Mouse (Mus musculus) cerebellum, adult 9-10 months (tissue): ENCODE results near the gene Pet100.
"Not testable (repeated sequence)": the region's sequence is repeated elsewhere in the genome, so short reads cannot be mapped to it uniquely, and the experiment has no call there.

Experiments
- DNase-seq: peaks from one replicate; pipeline ENCODE4 v3.0.0; 2022

Pet100 gene

DNA sequence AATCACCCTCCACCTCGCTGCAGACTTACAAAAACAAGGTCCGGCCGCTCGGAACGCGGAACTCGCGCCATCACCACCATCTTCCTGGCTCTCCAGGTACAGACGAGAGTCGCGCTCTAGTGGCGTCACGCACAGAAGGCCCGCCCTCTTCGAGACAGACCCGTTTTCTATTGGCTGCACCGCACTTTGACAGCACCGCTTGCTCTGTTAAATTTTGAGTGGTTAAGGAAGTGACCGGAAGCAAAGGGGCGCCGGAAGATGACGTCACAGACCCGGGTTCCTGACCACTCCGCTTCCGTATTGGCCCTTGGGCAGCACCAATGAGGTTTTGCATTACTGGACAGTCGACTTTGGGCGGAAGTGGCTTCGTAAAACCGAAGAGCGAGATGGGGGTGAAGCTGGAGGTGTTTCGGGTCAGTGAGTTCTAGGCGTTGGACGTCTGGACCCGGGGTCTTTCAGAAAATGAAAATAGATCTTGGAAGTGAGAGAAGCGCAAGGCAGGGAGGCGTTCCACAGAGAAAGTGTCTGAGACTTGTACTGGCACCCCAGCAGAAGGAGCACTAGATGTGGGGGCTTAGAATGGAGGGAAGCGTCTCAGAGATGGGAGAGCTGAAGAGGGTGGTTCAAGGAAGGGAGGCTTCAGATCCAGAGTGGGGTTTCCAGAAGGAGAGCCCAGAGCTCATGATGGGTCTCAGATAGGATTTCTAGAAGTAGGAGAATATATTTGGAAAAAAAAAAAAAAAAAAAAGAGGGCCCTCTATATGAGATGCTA is at the start of gene Pet100, which contains the start of gene Xab2:
TSS of gene Pet100 (plus strand) at position 350 of the 772 bp plus-strand sequence.
TSS of gene Xab2 (minus strand) at position 118 of the 772 bp plus-strand sequence.
- DNase-seq, result peak; percentile 100

DNA sequence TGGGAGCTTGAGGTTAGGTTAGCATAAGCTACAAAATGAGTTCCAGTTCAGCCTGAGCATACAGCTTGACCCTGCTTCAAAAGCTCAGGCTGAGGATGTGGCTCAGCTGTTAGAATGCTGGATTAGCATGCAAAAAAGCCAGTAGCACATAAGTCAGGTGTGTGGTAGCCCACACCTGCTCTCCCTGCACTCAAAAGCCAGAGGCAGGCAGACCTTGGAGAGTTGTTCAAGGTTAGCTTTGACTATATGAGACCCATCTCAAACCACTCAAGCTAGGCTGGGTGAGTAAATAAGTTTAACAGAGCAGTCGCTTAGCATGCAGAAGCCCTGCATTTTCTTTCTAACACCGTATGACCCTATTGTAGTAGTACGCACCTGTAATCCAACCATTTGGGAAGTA is 46.8 kb upstream of the Pet100 start:
- no peak for DNase-seq

DNA sequence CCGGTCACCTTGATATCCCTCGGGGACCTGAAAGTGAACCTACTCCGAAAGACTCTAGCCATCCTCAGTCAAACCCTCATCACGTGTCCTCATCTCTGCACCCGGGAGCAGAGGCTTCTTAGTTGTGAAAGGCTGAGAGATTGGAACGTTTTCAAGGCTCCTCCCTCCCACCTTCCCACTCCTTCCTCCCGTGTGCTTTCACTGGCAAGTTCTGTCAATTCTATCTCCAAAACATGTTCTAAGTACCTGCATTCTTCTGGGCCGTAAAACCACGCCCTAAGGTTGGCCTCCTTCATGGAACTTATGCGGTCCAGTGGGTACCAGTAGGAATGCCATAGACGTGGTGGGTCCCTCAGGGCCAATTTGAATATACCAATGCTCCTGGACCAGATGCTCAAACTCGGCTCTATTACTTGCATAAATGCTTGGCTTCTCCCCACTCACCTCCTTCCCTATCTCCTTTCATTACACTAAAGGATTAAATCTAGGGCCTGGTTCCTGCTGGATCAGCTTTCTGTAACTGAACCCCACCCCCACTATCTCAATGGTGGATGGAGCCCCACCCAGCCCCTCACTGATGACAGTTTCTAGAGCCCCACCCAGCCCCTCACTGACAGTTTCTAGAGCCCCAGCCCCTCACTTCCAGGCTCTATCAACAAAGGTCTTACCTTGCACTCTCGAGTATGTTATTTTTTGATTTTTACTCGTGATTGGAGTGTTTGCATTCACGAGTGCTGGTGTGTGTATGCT is 45.0 kb upstream of the Pet100 start:
- no peak for DNase-seq

DNA sequence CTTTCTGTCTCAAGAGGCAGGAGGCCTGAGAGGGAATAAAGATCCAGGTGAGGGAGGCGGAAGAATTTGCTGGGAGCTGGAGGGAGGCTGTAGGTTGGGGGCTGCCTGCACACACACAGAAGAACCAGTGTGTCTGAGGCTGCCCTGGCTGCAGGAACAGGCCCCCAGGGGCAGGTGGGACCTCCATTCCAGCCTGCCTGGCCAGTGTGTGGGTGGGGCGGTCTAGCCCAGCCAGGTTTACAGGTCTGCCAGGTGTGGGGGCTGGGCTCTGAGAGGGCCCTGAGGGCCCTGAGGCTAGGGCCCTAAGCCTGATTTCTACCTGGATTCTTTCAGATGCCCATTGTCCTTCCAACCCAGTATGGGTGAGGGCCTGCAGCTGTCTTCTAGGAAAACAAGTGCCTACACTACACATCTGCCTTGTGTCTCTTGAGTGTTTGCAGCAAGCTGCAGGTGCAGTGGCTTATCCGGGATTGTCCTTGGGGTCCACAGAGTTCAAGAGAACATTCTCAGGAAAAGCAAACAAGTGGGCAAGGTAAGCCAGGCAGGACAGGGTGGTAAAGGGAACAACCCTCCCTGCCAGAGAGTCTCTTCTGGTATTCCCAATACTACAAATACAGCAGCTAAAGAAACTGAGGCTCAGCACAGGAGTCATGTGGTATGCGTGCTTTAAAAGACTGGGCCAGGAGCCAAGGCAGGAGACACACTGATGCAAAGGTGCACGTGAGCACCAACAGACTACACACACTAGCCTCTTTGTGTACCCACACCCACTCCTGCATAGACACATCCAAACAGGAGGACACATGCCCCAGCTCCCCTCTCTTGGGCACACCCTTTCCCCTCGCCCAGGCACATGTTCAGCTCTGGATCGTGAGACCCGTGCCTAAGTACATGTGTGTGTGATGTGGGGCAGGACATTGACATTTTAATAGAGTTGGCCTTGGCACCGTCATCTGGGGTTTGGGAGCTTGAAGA is 41.7 kb upstream of the Pet100 start:
- DNase-seq, result no peak

DNA sequence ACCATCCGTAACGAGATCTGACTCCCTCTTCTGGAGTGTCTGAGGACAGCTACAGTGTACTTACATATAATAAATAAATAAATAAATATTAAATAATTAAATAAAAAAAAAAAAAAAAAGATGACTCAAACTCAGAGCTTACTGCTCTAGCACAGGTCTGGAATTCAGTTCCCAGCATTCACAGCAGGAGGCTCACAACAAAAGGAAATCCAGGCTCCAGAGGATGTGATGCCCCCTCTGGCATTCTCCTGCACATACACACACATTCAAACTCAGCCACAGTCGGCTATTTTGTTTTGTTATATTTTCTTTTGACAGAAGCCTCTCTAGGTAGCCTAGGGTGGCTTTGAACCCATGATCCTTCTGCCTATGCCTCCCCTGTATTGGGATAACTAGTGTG is 39.4 kb upstream of the Pet100 start:
- not testable (repeated sequence) for DNase-seq

DNA sequence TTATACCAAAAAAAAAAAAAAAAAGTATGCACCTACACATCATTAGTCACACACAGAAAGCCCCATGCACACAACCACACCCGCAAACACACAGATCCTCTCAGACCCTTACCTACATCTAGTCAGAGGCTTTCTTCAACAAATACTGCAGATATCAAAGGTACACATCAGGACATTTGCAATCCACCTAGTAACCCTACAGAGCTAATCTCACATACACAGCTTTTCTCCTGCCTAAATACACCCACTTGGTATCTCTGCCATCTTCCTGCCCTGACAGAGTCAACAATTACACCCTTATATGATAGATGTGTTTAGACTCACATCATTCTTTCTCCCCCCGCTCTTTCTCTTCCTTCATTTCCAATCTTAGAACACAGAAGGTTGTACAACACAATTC is 34.9 kb upstream of the Pet100 start:
- DNase-seq, result no peak

DNA sequence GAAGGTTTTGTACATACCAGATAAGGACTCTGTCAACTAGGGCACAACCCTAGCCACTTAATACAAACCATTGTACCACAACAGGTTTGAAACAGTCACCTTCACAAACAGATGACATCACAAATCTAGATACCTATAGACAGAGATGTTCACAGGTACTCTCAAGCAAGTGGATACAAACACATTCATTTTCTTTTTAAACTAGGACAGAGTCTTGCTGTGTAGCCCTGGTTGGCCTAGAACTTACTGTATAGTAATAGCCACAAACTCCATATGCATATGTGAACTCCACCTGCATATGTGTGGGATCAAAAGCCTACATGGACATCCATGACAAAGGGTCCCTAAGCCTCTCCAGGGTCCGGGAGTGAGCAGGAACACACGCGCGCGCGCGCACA is 34.4 kb upstream of the Pet100 start, which contains the start of gene Camsap3:
TSS of gene Camsap3 (plus strand) at position 301 of the 398 bp plus-strand sequence.
- DNase-seq, result no peak

DNA sequence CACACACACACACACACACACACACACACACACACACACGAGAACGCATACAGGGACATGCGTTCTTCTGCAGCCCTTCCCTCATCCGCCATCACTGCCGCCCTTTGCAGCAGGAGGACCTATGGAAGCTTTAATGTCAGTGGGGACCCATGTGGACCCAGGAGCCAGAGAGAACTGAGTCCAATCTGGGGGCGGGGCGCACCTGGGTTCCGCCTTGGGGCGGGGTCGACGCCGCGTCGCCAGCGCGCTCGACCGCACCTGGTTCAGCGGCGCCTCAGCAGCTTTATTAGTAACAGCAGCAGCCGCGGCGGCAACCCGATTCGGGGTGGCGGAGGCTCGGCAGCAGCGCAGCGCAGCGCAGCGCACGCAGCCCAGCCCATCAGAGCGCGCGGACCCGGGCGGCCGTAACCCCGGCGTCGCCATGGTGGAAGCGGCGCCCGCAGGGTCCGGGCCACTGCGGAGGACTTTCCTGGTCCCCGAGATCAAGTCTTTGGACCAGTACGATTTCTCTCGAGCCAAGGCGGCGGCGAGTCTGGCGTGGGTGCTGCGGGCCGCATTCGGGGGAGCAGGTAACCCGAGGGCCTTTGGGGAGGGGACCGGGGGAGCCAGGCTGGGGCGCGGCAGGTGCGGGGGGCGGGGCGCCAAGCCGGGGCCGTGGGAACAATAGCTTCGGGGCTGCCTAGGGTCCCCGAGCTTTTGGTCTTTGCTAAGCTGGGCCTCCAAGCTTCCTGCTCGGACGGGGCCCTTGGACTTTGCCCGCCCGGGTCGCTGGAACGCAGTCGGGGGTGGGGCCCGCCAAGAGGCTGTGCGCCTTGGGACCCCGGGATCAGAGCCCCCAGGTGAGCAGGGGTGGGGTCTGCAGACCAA is 33.7 kb upstream of the Pet100 start:
- peak; percentile 78 for DNase-seq

DNA sequence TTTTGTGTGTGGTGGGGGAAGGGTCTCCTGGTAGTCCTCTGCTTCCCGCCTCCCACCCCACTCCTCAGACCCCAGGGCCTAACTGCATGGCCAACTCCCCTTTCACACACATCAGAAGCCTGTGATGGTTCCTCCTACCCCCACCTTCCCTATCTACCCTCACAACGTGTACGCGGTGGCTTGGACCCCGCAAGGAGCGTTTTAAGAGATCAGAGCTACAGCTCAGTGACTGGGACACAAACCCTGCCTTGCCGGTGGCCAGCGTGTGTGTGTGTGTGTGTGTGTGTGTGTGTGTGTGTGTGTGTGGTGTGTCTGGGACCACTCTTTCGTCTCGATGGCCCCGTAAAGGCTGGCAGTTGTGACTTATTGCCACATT is 33.1 kb upstream of the Pet100 start:
- DNase-seq, result no peak

DNA sequence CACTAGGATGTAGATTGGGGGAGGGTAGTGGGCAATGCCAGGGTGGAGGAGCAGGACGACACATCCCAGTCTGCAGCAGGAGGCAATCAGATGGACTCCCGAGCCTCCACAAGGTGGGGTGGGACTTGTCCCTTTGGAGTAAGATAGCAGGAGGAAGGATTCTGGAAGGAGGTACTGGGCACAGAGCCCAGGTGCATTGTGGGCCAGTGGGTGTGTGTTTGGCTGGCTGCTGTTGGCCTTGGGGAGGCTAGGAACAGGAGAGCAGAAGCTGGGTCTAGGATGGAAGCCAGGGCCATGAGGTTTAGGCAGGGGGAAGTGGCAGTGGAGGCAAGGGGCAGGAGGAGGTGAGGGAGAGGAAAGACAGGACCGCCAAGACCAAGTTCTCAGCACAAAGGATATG is 27.9 kb upstream of the Pet100 start:
- DNase-seq, result no peak

DNA sequence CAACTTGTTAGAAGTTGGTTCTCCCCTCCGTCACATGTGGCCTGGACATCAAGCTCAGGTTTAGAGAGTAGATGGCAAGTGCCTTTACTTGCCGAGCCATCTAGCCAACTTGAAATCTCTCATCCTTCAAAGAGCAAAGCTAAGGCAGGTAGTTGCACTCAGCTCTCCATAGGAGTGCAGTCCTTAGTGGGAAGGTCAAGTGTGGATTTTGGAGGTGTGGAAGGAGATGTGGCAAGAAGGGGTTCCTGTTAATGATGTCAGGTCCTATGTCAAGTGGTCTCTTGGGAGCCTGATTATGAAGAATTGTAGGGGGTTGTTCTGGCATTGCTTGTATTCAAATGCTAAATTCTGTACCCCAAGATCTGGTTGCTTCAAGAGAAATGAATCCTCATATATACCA is 26.9 kb upstream of the Pet100 start:
- DNase-seq, result no peak

DNA sequence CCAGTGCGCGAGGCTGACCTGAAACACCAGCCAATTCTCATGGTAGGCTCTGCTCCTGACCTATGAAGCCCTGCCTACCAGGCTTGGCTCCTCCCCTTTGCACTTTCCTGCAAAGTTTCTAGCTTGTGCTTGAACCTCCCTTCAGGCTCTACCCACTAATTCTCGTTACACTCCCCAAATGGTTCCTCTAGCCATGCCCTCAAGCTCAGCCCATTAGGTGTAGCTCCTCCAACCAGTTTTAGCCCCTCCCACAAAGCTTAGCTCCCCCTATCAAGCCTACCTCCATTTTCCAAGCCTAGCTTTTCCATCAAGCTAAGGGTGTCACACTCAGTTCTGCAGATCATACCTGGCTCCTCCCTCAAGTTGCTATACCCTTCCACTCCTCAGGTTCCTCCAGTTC is 23.3 kb upstream of the Pet100 start:
- no peak for DNase-seq

DNA sequence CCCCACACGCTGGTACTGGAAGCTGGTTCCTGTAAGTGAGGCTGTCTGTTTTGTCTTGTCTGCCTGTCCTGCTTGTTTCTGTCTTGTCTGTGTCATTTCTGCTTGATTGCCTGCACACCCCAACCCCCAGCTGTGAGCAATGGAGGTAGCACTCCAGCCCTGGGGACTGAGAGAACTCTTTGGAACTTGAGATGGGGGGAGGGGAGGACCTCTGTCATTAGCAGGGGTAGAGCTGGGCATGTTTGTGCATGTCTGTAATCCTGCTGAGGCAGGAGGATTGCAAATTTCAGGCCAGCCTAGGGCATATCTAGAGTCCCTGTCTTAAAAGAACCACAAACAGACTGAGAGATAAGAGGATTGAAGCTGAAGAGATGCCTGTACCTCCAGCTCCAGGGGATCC is 22.1 kb upstream of the Pet100 start:
- DNase-seq, result no peak

DNA sequence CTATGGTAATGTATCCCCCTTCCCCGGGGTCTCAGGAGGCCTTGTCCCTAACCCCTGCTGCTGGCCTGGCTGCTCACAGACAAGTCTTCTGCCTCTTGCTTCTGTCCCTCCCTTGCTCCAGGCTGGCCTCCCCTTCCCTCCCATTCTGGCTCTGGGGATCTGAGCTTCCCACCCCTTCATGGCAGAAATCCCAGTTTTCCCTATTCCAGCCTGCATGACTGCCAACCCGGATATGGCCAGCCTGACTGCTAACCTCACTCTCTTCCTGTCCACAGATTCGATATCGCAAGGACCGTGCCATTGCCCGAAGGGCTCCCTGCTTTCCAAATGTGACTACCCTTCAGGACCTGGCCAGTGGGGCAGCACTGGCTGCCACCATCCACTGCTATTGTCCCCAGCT is 20.9 kb upstream of the Pet100 start:
- no peak for DNase-seq

DNA sequence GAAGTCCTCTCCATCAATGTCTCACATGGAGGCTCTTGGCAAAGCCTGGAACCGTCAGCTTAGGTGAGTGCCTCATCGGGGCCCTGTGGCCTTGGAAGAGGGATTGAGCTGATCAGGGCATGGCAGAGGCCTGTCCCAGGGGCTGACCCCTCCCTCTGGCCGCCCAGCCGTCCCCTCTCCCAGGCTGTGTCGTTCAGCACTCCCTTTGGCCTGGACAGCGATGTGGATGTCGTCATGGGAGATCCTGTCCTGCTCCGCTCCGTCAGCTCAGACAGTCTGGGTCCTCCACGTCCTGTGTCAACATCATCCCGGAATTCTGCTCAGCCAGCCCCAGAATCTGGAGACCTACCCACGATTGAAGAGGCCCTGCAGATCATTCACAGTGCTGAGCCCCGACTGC is 17.9 kb upstream of the Pet100 start:
- no peak for DNase-seq

DNA sequence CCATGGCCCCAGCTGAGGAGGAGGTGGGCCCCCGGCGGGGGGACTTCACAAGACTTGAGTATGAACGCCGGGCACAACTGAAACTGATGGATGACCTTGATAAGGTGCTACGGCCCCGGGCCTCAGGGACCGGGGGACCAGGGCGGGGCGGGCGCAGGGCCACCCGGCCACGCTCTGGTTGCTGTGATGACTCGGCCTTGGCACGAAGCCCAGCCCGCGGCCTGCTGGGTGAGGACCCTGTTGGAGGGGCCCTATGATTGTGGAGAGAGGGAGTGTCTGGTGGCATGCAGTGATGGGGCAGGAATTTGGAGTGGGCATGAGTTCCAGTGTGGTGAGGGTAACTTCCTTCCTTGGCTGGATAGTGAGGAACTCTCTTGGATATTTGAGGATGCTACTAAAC is 14.8 kb upstream of the Pet100 start:
- DNase-seq, result no peak

DNA sequence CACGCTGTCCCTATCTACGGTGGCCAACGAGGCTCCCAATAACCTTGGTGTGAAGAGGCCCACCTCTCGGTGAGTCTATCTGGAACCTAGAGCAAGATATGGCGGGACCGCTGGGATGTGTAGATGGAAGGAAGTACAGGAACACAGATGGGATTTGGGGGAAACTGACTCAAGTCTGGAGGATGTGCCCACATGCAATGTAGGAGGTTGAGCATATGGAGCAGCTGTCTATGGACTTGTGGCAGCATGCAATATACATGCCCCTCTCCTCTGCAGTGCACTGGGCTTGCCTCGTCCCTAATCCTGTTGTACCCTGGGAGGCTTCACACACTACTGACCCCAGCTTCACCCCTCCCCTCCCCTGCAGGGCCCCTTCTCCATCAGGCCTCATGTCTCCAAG is 13.5 kb upstream of the Pet100 start:
- no peak for DNase-seq

DNA sequence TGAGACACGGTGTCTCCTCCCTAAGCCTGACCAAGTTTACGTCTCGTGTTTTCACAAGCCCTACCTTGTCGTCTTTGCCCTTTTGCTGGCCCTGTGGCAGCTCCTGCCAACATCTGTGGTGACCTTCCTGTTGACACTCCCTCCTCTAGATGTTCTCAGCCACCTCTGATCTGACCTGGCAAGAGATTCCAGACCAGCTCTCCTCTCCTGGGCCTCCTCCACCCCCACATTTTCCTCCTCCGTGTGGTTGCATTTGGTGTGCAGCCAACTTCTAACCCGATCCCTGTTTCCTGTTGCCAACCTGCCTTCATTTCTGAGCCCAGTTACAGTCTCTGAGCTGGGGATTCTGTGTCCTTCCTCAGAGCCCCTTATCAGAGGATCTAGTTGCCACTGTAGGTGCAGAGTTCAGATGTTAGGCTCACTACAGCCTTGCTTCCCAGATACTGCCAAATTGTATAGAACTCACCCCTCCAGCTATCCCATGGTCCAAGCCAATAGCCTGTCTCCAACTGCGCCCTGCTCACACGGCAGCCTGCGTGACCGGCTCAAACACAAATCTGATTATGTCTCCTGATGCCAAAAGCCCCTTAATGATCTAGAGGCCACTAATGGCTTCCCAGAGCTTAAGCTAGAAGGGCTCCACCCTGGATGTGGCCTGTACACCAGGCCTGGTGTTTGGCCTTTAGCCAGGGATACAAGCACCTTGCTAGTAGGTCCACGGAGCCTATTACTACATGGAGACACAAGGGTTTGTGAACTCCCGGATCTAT is 12.1 kb upstream of the Pet100 start:
- DNase-seq, result no peak

DNA sequence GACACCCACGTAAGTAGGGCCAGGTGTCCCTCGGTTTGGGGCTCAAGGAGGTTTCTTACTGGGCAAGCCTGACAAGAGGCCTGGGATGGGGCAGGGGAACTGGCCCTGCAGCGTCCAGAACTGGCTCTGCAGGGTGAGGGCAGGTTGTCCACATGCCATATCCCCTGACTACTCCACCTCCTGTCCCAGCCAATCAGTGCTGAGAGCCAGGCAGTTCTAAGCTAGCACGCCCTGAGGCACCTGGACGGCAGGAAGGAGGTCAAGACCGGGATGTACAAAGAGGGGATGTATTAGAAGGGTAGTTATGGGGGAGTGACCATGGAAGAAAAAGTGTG is 11.6 kb upstream of the Pet100 start:
- no peak for DNase-seq

DNA sequence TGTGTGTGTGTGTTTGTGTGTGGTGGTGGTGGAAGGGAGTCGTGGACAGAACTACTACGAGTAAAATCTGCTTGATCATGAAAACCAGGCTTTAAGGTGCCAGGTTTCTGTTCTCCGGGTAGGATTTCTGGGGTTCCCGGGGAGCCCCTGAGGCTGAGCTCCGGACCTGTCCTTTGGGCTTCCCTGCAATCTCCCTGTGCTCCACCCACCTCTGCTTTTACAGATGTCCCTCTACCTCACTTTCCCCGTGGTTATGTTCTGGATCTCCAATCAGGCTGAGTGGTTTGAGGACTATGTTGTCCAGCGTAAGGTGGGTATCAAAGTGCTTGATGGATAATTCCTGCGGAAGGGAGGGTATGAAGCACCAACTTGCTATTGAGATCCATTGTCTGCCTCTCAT is 771 bp downstream of the Pet100 start:
- DNase-seq, result peak; percentile 55

DNA sequence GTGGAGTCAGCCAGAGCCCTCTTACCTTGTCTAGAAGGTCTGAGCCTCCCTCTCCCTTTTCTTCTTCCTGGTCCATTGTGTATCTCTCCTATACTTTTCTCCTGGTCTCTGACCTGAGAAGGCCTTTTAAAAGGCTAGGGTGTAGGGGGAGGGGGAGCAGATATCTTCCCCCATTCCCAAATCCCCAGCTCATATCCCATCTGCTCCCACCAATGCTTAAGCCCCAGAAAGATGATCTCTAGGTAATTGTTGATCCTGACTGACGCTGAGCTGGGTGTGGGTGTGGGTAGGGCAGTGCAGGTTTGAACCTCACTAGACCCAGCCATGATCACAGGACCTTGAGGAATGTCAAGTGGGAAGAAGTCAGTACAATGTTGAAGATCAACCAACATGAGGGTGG is 4.1 kb downstream of the Pet100 start, which contains the start of gene Pcp2:
TSS of gene Pcp2 (minus strand) at position 101 of the 400 bp plus-strand sequence.
- no peak for DNase-seq
